Mouse (Mus musculus): Measurements from ENCODE around the gene Ipo9. TPM values are rescaled to one million over a fixed set of nuclear protein-coding genes. Genes with fewer than 3 reads are reported as not detected.

Gene Ipo9
- 84.8 TPM for total RNA-seq (2023)

DNA sequence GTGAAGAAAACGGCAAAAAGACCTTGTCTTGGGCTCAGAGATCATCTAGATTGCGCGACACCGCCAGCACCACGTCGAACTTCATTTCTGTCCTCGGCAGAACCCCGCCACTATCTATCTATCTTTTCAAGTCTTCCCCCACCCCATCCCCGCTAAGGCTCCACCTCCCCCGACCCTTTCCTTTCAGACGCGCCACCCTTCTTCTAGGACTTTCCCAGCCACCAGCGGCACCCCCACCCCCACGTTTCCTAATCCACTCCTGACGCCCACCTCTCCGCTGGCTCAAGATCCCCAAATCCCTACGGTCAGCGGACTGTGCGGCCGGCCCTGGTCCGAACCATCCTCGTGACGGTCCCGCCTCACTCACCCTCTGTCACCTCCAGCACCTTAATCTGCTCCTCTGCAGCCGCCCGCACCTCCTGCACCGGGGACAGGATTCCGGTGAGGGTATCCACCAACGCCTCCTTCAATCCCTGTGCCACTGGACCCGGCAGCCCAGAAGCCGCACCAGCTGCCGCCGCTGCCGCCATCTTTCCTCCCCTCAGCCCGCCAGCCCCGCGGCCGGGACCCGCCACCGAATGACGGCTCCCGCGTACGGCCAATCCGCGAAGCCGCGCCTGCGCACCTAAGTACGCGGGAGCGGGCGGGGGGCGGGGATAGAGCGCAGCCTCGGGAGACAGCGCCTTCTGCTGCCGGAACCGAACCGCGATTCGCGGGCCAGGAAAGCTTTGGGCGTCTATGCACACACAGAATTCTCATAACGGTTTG is at the start of gene Ipo9:
TSS of gene Ipo9 (minus strand) at position 599 of the 768 bp plus-strand sequence.

DNA sequence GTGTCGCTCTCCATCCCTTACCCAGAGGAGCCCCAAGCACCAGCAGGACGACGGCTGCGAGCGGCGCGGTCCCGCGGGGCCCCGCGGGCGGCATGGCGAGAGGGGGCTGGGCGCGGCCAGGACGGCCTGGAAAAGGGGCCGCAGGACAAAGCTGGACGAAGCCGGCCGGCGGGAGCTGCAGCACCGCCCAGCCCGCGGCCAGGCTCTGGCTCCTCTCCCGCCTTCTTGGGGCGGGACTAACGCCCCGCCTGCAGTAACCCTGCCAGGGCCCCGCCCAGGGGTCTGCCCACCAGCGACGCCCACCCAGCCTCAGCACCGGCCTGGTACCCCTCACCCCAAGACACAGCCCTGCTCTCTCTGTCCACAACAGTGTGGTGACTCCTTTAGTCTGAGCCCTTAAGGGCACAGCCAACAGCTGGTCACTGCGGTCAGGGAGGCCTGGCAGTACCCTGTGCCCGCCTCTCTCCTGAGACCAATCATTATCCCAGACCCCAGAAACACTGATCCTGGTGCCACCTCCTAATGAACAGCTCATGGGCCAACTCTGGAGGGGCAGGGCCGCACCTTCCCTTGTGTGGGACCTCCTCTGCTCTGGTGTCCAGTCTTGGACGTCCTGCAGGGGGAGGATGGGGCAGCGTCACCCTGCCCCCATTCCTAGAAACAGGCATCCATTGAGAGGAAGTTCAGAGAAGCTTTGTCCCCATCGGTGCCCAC is 55.3 kb downstream of the Ipo9 start, which contains the start of gene Shisa4:
TSS of gene Shisa4 (minus strand) at position 370 of the 714 bp plus-strand sequence.

Other genes starting within 250 kb of the Ipo9 start
- not detected for gene Elf3, start 171.9 kb downstream of the Ipo9 start, total RNA-seq (2023)
- 20.2 TPM for gene Rnpep, start 146.4 kb downstream of the Ipo9 start, total RNA-seq (2023)
- gene Timm17a, start 116.7 kb downstream of the Ipo9 start, total RNA-seq (2023) = 59.4 TPM
- gene Lmod1, start 105.7 kb downstream of the Ipo9 start, total RNA-seq (2023) = not detected
- 4.1 TPM for gene Shisa4, start 55.3 kb downstream of the Ipo9 start, total RNA-seq (2023)
- 2.6 TPM for gene Nav1, start 176.8 kb upstream of the Ipo9 start, total RNA-seq (2023)

Data from CD4-positive naive resting alpha-beta T cell, adult 76 days (primary cell).